Mouse (Mus musculus) forebrain, embryonic 13.5 days (tissue): ENCODE results near the gene Hdac7. TPM values are rescaled to one million over a fixed set of nuclear protein-coding genes. Genes with fewer than 3 reads are reported as not detected.

Experiments used
- ATAC-seq: fragments of 200-750 bp; cut with Nextera tagmentation; 2 replicates; pipeline ENCODE4 v1.8.0; 2017
- H3K27ac ChIP-seq: fragments of 300-500 bp; sonication (generic); 2 replicates; pipeline ENCODE4 v1.5.1; 2015; ENCODE audit warnings: inconsistent platforms, mild to moderate bottlenecking, moderate library complexity
- H3K27me3 ChIP-seq: fragments of 300-500 bp; sonication (generic); 2 replicates; pipeline ENCODE4 v1.6.1; 2015; ENCODE audit warnings: mild to moderate bottlenecking, inconsistent platforms
- H3K36me3 ChIP-seq: fragments of 300-500 bp; sonication (generic); 2 replicates; pipeline ENCODE4 v1.6.1; 2015; ENCODE audit warnings: mild to moderate bottlenecking, inconsistent platforms; ENCODE audit not compliant: poor library complexity, severe bottlenecking
- H3K4me1 ChIP-seq: fragments of 300-500 bp; sonication (generic); 2 replicates; pipeline ENCODE4 v1.6.1; 2015; ENCODE audit warnings: inconsistent platforms
- H3K4me2 ChIP-seq: fragments of 300-500 bp; sonication (generic); 2 replicates; pipeline ENCODE4 v1.6.1; 2015; ENCODE audit warnings: inconsistent platforms, mild to moderate bottlenecking, moderate library complexity
- H3K4me3 ChIP-seq: fragments of 300-500 bp; sonication (generic); 2 replicates; pipeline ENCODE4 v1.5.1; 2015; ENCODE audit warnings: mild to moderate bottlenecking, inconsistent platforms
- H3K9ac ChIP-seq: fragments of 300-500 bp; sonication (generic); 2 replicates; pipeline ENCODE4 v1.6.1; 2015; ENCODE audit warnings: mild to moderate bottlenecking, inconsistent platforms
- H3K9me3 ChIP-seq: fragments of 300-500 bp; sonication (generic); replicated peaks from 2 replicates; pipeline ENCODE4 v1.6.1; 2016; ENCODE audit warnings: inconsistent platforms
- WGBS: fragments of 180-500 bp; shearing (Covaris S2); methylation state at CpG from one replicate; pipeline ENCODE4 v1.1.7; 2015; 5-methylcytosine and 5-hydroxymethylcytosine counted together
- polyA plus RNA-seq: library from polyadenylated mRNA; unstranded; fragments of >200 nt; fragmentation: Nextera tagmentation; extraction: Ambion mirVana; gene quantifications from 2 replicates; pipeline ENCODE4 v1.2.1, GENCODE M21; 2015

Hdac7 gene
- polyA plus RNA-seq, 1 experiment from 2014 or later = 20.3 TPM

- Histone ChIP-seq H3K9me3 (no peaks in the 10 kb centered on the region), H3K4me3 (no peak overlapping the region), H3K36me3 (peaks cover 9% of the 10 kb centered on the region; the same call in 1 of the 2 replicates), H3K4me1 (peaks cover 52% of the 10 kb centered on the region), H3K9ac (0 out of 2 replicates have a peak overlapping the region, but pooled peaks have one; percentile 40), H3K27ac (no peak overlapping the region), H3K4me2 (no peak overlapping the region), H3K27me3 (0 out of 2 replicates have a peak, but pooled peaks cover 3% of the 10 kb centered on the region)
- ATAC-seq = no peak
- 52% methylated on average over 10 of the region's 12 CpGs for WGBS
Observed at GRCm38 (mm10) chr15:97822545-97823228, 21.6 kb downstream of the Hdac7 start.

- WGBS = 79% methylated on average over 6 of the region's 6 CpGs
Observed at GRCm38 (mm10) chr15:97821983-97822363, 22.3 kb downstream of the Hdac7 start.

GRCm38 (mm10) chr15:97821321-97821982 is 22.9 kb downstream of the Hdac7 start:
- Histone ChIP-seq H3K9ac (peak overlapping the region; percentile 2; the same call in 1 of the 2 replicates), H3K27me3 (0 out of 2 replicates have a peak, but pooled peaks cover 3% of the 10 kb centered on the region), H3K9me3 (no peaks in the 10 kb centered on the region), H3K4me2 (no peak overlapping the region), H3K4me3 (no peak overlapping the region), H3K27ac (no peak overlapping the region), H3K4me1 (peaks cover 52% of the 10 kb centered on the region), H3K36me3 (peaks cover 7% of the 10 kb centered on the region; the same call in 1 of the 2 replicates)
- ATAC-seq = no peak
- WGBS = 74% methylated on average over 10 of the region's 10 CpGs

More at GRCm38 (mm10) chr15:97821983-97822363, 22.3 kb downstream of the Hdac7 start:
- Histone ChIP-seq H3K36me3 (peaks cover 9% of the 10 kb centered on the region; the same call in 1 of the 2 replicates), H3K4me2 (no peak overlapping the region), H3K9ac (peak overlapping the region; percentile 2; the same call in 1 of the 2 replicates), H3K27ac (no peak overlapping the region), H3K4me3 (no peak overlapping the region), H3K27me3 (0 out of 2 replicates have a peak, but pooled peaks cover 3% of the 10 kb centered on the region), H3K4me1 (peaks cover 52% of the 10 kb centered on the region), H3K9me3 (no peaks in the 10 kb centered on the region)
- ATAC-seq = no peak

GRCm38 (mm10) chr15:97819937-97820336 is 24.4 kb downstream of the Hdac7 start:
- H3K27ac ChIP-seq = no peak overlapping the region
- H3K27me3 ChIP-seq = no peaks in the 10 kb centered on the region
- no peak for ATAC-seq
- peaks cover 40% of the 10 kb centered on the region for H3K4me1 ChIP-seq
- H3K4me3 ChIP-seq = no peak overlapping the region
- peaks cover 8% of the 10 kb centered on the region for H3K36me3 ChIP-seq
- H3K9me3 ChIP-seq = no peaks in the 10 kb centered on the region
- H3K9ac ChIP-seq = no peak overlapping the region
- H3K4me2 ChIP-seq = no peak overlapping the region
- 92% methylated on average over 9 of the region's 9 CpGs for WGBS

GRCm38 (mm10) chr15:97816199-97816994 is 27.9 kb downstream of the Hdac7 start:
- Histone ChIP-seq H3K4me1 (peaks cover 32% of the 10 kb centered on the region), H3K4me2 (no peak overlapping the region), H3K9me3 (no peaks in the 10 kb centered on the region), H3K4me3 (no peak overlapping the region), H3K27me3 (no peaks in the 10 kb centered on the region), H3K27ac (no peak overlapping the region), H3K9ac (no peak overlapping the region), H3K36me3 (peaks cover 8% of the 10 kb centered on the region)
- no peak for ATAC-seq
- WGBS = 94% methylated on average over 16 of the region's 17 CpGs

- H3K27me3 ChIP-seq = no peaks in the 10 kb centered on the region
- 94% methylated on average over 4 of the region's 4 CpGs for WGBS
- ATAC-seq = no peak
- H3K27ac ChIP-seq = no peak overlapping the region
- H3K9me3 ChIP-seq = no peaks in the 10 kb centered on the region
- H3K36me3 ChIP-seq = peaks cover 14% of the 10 kb centered on the region
- no peak overlapping the region for H3K9ac ChIP-seq
- H3K4me3 ChIP-seq = no peak overlapping the region
- H3K4me1 ChIP-seq = peaks cover 28% of the 10 kb centered on the region
- no peak overlapping the region for H3K4me2 ChIP-seq
Observed at GRCm38 (mm10) chr15:97815254-97815653, 29.0 kb downstream of the Hdac7 start.

GRCm38 (mm10) chr15:97814703-97815102 is 29.6 kb downstream of the Hdac7 start:
- no peaks in the 10 kb centered on the region for H3K27me3 ChIP-seq
- WGBS = 64% methylated on average over 5 of the region's 5 CpGs
- no peak overlapping the region for H3K4me3 ChIP-seq
- no peak overlapping the region for H3K27ac ChIP-seq
- H3K36me3 ChIP-seq = peaks cover 19% of the 10 kb centered on the region
- no peak overlapping the region for H3K4me2 ChIP-seq
- ATAC-seq = no peak
- peaks cover 28% of the 10 kb centered on the region for H3K4me1 ChIP-seq
- H3K9me3 ChIP-seq = no peaks in the 10 kb centered on the region
- no peak overlapping the region for H3K9ac ChIP-seq

- peaks cover 28% of the 10 kb centered on the region for H3K4me1 ChIP-seq
- no peaks in the 10 kb centered on the region for H3K9me3 ChIP-seq
- H3K9ac ChIP-seq = no peak overlapping the region; the same call in 1 of the 2 replicates
- no peak overlapping the region for H3K4me3 ChIP-seq
- H3K27me3 ChIP-seq = no peaks in the 10 kb centered on the region
- peak overlapping the region; percentile 69 for H3K27ac ChIP-seq
- peaks cover 30% of the 10 kb centered on the region for H3K36me3 ChIP-seq
- H3K4me2 ChIP-seq = no peak overlapping the region
- peak; percentile 36; the same call in 1 of the 2 replicates for ATAC-seq
- WGBS = 55% methylated on average over 21 of the region's 21 CpGs
Observed at GRCm38 (mm10) chr15:97813452-97814204, 30.7 kb downstream of the Hdac7 start.

- ATAC-seq = no peak
- Histone ChIP-seq H3K36me3 (peaks cover 37% of the 10 kb centered on the region), H3K27ac (peak overlapping the region; percentile 69), H3K9ac (no peak overlapping the region), H3K27me3 (no peaks in the 10 kb centered on the region), H3K9me3 (no peaks in the 10 kb centered on the region), H3K4me2 (no peak overlapping the region), H3K4me1 (peaks cover 28% of the 10 kb centered on the region), H3K4me3 (no peak overlapping the region)
- 73% methylated on average over 7 of the region's 7 CpGs for WGBS
Observed at GRCm38 (mm10) chr15:97812875-97813274, 31.4 kb downstream of the Hdac7 start.

GRCm38 (mm10) chr15:97812126-97812525 is 32.2 kb downstream of the Hdac7 start:
- 72% methylated on average over 6 of the region's 6 CpGs for WGBS
- H3K4me2 ChIP-seq = no peak overlapping the region
- peak; percentile 74 for ATAC-seq
- H3K4me1 ChIP-seq = peaks cover 28% of the 10 kb centered on the region
- H3K4me3 ChIP-seq = no peak overlapping the region
- no peaks in the 10 kb centered on the region for H3K27me3 ChIP-seq
- peak overlapping the region; percentile 57 for H3K27ac ChIP-seq
- H3K36me3 ChIP-seq = peaks cover 45% of the 10 kb centered on the region
- no peaks in the 10 kb centered on the region for H3K9me3 ChIP-seq
- peak overlapping the region; percentile 54; the same call in 1 of the 2 replicates for H3K9ac ChIP-seq

- Histone ChIP-seq H3K36me3 (peaks cover 52% of the 10 kb centered on the region), H3K9me3 (no peaks in the 10 kb centered on the region), H3K4me3 (no peak overlapping the region), H3K4me2 (no peak overlapping the region), H3K27ac (peak overlapping the region; percentile 57), H3K27me3 (no peaks in the 10 kb centered on the region), H3K9ac (no peak overlapping the region), H3K4me1 (peaks cover 28% of the 10 kb centered on the region)
- ATAC-seq = no peak
- 87% methylated on average over 9 of the region's 9 CpGs for WGBS
Observed at GRCm38 (mm10) chr15:97811307-97811706, 33.0 kb downstream of the Hdac7 start.
